Mouse (Mus musculus) neural tube, embryonic 13.5 days (tissue): ENCODE results near the gene Sesn1. TPM values are rescaled to one million over a fixed set of nuclear protein-coding genes. Genes with fewer than 3 reads are reported as not detected.
A peak's percentile ranks its signal among the peaks of the same experiment; 100 is the strongest.

ENCODE experiments used
- ATAC-seq: fragments of 200-750 bp; cut with Nextera tagmentation; 2 replicates; pipeline ENCODE4 v1.8.0; 2017; ENCODE audit warnings: low read depth, mild to moderate bottlenecking, moderate TSS enrichment, moderate library complexity
- H3K27ac ChIP-seq: fragments of 300-500 bp; sonication (generic); replicated peaks from 2 replicates; pipeline ENCODE4 v1.5.1; 2015; ENCODE audit warnings: moderate library complexity, mild to moderate bottlenecking, inconsistent platforms
- H3K27me3 ChIP-seq: fragments of 300-500 bp; sonication (generic); 2 replicates; pipeline ENCODE4 v1.6.1; 2015; ENCODE audit warnings: mild to moderate bottlenecking, inconsistent platforms
- H3K36me3 ChIP-seq: fragments of 300-500 bp; sonication (generic); 2 replicates; pipeline ENCODE4 v1.6.1; 2015; ENCODE audit warnings: mild to moderate bottlenecking, inconsistent platforms
- H3K4me1 ChIP-seq: fragments of 300-500 bp; sonication (generic); replicated peaks from 2 replicates; pipeline ENCODE4 v1.6.1; 2015; ENCODE audit warnings: inconsistent platforms
- H3K4me2 ChIP-seq: fragments of 300-500 bp; sonication (generic); 2 replicates; pipeline ENCODE4 v1.6.1; 2015; ENCODE audit warnings: inconsistent platforms, mild to moderate bottlenecking, moderate library complexity
- H3K4me3 ChIP-seq: fragments of 300-500 bp; sonication (generic); 2 replicates; pipeline ENCODE4 v1.5.1; 2015; ENCODE audit warnings: mild to moderate bottlenecking, inconsistent platforms
- H3K9ac ChIP-seq: fragments of 300-500 bp; sonication (generic); 2 replicates; pipeline ENCODE4 v1.6.1; 2015; ENCODE audit warnings: moderate library complexity, mild to moderate bottlenecking, inconsistent platforms
- H3K9me3 ChIP-seq: fragments of 300-500 bp; sonication (generic); 2 replicates; pipeline ENCODE4 v1.6.1; 2016; ENCODE audit warnings: inconsistent platforms
- WGBS: fragments of 180-500 bp; shearing (Covaris S2); methylation state at CpG from one replicate; pipeline ENCODE4 v1.1.7; 2015; 5-methylcytosine and 5-hydroxymethylcytosine counted together
- polyA plus RNA-seq: library from polyadenylated mRNA; unstranded; fragments of >200 nt; fragmentation: Nextera tagmentation; extraction: Ambion mirVana; gene quantifications from 2 replicates; pipeline ENCODE4 v1.2.1, GENCODE M21; 2015

The Sesn1 gene
- polyA plus RNA-seq, 1 experiment from 2014 or later: 41.2 TPM

- Histone ChIP-seq H3K4me1 (no peaks in the 10 kb centered on the region), H3K9ac (no peak overlapping the region), H3K4me2 (no peak overlapping the region), H3K36me3 (no peaks in the 10 kb centered on the region), H3K4me3 (no peak overlapping the region), H3K27ac (no peak overlapping the region), H3K9me3 (no peaks in the 10 kb centered on the region), H3K27me3 (no peaks in the 10 kb centered on the region)
- ATAC-seq: no peak
Measured at GRCm38 (mm10) chr10:41859820-41860219, 50.1 kb downstream of the Sesn1 start.

DNA sequence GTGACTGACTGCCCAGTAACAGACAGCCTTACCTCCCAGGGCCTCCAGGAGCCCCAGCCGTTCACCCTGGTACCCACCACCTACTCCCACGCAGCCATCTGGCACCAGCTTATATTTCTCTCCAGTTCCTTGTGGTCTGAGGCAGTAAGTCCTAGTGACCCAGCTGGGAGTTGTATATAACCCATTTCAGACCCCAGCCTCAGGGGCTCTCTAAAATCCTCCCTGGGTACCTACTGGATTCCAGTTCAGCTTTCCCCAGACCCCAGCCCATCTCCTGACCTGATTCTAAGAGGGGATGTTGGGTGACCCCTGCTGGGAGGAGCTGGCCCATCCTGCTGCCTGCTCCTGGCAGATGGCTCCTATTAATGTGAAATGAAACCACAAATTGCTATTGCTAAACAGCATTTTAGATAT, 50.5 kb downstream of the Sesn1 start:
- Histone ChIP-seq H3K4me2 (no peak overlapping the region), H3K27me3 (no peaks in the 10 kb centered on the region), H3K9ac (no peak overlapping the region), H3K36me3 (no peaks in the 10 kb centered on the region), H3K9me3 (no peaks in the 10 kb centered on the region), H3K4me3 (no peak overlapping the region), H3K4me1 (no peaks in the 10 kb centered on the region), H3K27ac (no peak overlapping the region)
- WGBS: 64% methylated on average over 2 of the region's 2 CpGs
- ATAC-seq: no peak

GRCm38 (mm10) chr10:41863053-41863452, 53.3 kb downstream of the Sesn1 start:
- Histone ChIP-seq H3K27me3 (no peaks in the 10 kb centered on the region), H3K9me3 (no peaks in the 10 kb centered on the region), H3K36me3 (no peaks in the 10 kb centered on the region), H3K27ac (no peak overlapping the region), H3K4me2 (no peak overlapping the region), H3K4me3 (no peak overlapping the region), H3K9ac (no peak overlapping the region), H3K4me1 (peaks cover 14% of the 10 kb centered on the region; the same call in 1 of the 2 replicates)
- ATAC-seq: no peak
- WGBS: 67% methylated on average over 2 of the region's 2 CpGs

DNA sequence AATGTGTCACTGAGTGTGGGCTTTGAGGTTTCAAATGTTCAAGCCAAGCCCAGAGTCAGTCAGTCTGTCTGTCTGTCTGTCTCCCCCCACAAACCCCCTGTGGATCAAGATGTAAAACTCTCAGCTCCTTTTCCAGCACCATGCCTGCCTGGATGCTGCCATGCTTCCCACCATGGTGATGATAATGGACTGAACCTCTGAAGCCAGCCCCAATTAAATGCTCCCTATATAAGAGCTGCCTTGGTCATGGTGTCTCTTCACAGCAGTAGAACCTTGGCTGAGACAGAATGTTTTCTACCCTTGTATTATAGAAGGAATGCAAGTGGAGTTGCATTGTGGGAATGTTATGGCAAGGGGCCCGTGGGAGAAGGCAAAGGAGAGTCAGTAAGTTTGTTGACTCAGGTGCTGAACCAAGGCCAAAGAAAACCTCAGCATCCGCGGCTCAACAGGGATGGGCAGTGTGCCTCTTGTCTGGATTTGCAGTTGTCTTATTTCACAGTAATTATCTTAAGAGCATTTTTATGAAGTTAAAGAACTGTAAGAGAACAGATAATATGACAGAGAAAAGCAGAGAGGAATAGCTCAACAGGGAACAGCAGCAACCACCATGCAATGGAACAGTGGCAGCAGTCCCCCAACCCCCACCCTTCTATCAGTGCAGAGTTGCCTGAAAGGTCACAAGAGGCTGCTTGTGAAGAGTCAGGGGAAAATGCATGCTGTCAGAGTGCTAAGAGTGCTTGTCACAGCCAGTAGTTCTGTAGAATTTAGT, 56.5 kb downstream of the Sesn1 start:
- no peak overlapping the region for H3K9ac ChIP-seq
- H3K27ac ChIP-seq: peak overlapping the region; percentile 39; the same call in 1 of the 2 replicates
- ATAC-seq: no peak
- WGBS: 74% methylated on average over 3 of the region's 3 CpGs
- H3K9me3 ChIP-seq: no peaks in the 10 kb centered on the region
- no peak overlapping the region for H3K4me2 ChIP-seq
- no peak overlapping the region for H3K4me3 ChIP-seq
- H3K27me3 ChIP-seq: no peaks in the 10 kb centered on the region
- H3K36me3 ChIP-seq: no peaks in the 10 kb centered on the region
- H3K4me1 ChIP-seq: peaks cover 17% of the 10 kb centered on the region; the same call in 1 of the 2 replicates

- Histone ChIP-seq H3K36me3 (no peaks in the 10 kb centered on the region), H3K27ac (peak overlapping the region; percentile 39; the same call in 1 of the 2 replicates), H3K27me3 (no peaks in the 10 kb centered on the region), H3K9me3 (no peaks in the 10 kb centered on the region), H3K4me2 (no peak overlapping the region), H3K4me1 (peaks cover 17% of the 10 kb centered on the region; the same call in 1 of the 2 replicates), H3K4me3 (no peak overlapping the region), H3K9ac (no peak overlapping the region)
- no peak for ATAC-seq
Measured at GRCm38 (mm10) chr10:41866838-41867154, 57.1 kb downstream of the Sesn1 start.

GRCm38 (mm10) chr10:41867956-41868355, 58.2 kb downstream of the Sesn1 start:
- no peak overlapping the region for H3K4me2 ChIP-seq
- 0 out of 2 replicates have a peak overlapping the region, but pooled peaks have one; percentile 1 for H3K27ac ChIP-seq
- H3K9me3 ChIP-seq: no peaks in the 10 kb centered on the region
- WGBS: 69% methylated on average over 5 of the region's 5 CpGs
- ATAC-seq: no peak
- H3K27me3 ChIP-seq: no peaks in the 10 kb centered on the region
- H3K4me3 ChIP-seq: no peak overlapping the region
- no peaks in the 10 kb centered on the region for H3K36me3 ChIP-seq
- H3K4me1 ChIP-seq: peaks cover 17% of the 10 kb centered on the region; the same call in 1 of the 2 replicates
- no peak overlapping the region for H3K9ac ChIP-seq

GRCm38 (mm10) chr10:41870101-41870500, 60.4 kb downstream of the Sesn1 start:
- no peaks in the 10 kb centered on the region for H3K27me3 ChIP-seq
- no peaks in the 10 kb centered on the region for H3K9me3 ChIP-seq
- no peak overlapping the region for H3K9ac ChIP-seq
- no peak overlapping the region for H3K4me3 ChIP-seq
- ATAC-seq: no peak
- no peak overlapping the region for H3K4me2 ChIP-seq
- H3K36me3 ChIP-seq: no peaks in the 10 kb centered on the region
- peaks cover 17% of the 10 kb centered on the region; the same call in 1 of the 2 replicates for H3K4me1 ChIP-seq
- no peak overlapping the region for H3K27ac ChIP-seq
- 67% methylated on average over 2 of the region's 2 CpGs for WGBS

- Histone ChIP-seq H3K9me3 (no peaks in the 10 kb centered on the region), H3K4me1 (peaks cover 14% of the 10 kb centered on the region; the same call in 1 of the 2 replicates), H3K27me3 (no peaks in the 10 kb centered on the region), H3K27ac (no peak overlapping the region), H3K4me2 (no peak overlapping the region), H3K36me3 (no peaks in the 10 kb centered on the region), H3K4me3 (no peak overlapping the region), H3K9ac (no peak overlapping the region)
- ATAC-seq: no peak
- 70% methylated on average over 2 of the region's 2 CpGs for WGBS
Measured at GRCm38 (mm10) chr10:41871564-41871963, 61.8 kb downstream of the Sesn1 start.

DNA sequence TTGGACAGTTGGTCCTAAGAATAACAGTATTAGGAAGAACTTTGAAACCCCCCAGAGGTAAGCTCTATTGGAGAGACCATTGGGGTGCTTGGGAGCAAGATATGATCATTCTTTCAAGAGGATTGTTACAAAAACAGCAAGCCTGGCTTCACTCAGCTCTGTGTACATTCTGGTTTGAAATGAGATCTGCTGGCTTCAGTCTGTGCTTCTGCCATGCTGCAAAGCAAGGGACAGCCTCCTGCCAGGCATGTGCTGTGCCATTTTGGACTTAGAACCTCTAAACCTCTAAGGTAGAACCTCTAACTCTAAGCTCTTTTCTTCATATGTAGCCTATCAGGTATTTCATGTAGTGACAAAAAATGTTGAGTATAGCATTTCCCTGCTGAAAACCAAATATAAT, 65.9 kb downstream of the Sesn1 start:
- Histone ChIP-seq H3K9ac (no peak overlapping the region), H3K36me3 (no peaks in the 10 kb centered on the region), H3K4me1 (peaks cover 7% of the 10 kb centered on the region), H3K9me3 (no peaks in the 10 kb centered on the region), H3K4me2 (no peak overlapping the region), H3K4me3 (no peak overlapping the region), H3K27ac (no peak overlapping the region), H3K27me3 (no peaks in the 10 kb centered on the region)
- ATAC-seq: no peak

DNA sequence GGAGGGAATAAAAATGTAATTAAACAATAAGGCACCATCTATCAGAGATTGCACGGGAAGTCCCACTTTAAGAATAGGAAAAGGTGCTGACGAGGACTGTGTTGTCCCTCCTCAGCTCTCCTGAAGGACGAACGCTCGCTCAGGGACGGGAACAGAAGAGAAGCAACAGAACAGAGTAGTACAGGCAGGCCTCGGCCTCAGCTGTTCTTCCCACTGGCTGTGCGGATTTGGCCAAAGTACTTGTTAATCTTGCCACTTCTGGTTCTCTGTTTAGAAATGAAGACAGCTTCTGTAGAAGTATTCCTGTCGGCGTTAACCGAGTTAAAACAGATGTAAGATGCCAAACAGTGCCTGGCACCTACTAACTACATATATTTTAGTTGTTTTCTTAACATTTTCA, 68.6 kb downstream of the Sesn1 start:
- no peak overlapping the region for H3K9ac ChIP-seq
- peaks cover 16% of the 10 kb centered on the region for H3K4me1 ChIP-seq
- no peak overlapping the region for H3K4me2 ChIP-seq
- 89% methylated on average over 11 of the region's 11 CpGs for WGBS
- no peak overlapping the region for H3K4me3 ChIP-seq
- H3K27me3 ChIP-seq: no peaks in the 10 kb centered on the region
- H3K27ac ChIP-seq: no peak overlapping the region
- no peaks in the 10 kb centered on the region for H3K9me3 ChIP-seq
- ATAC-seq: no peak
- H3K36me3 ChIP-seq: no peaks in the 10 kb centered on the region

GRCm38 (mm10) chr10:41879675-41880074, 69.9 kb downstream of the Sesn1 start:
- H3K4me2 ChIP-seq: no peak overlapping the region
- no peak for ATAC-seq
- H3K36me3 ChIP-seq: no peaks in the 10 kb centered on the region
- H3K27ac ChIP-seq: no peak overlapping the region
- 84% methylated on average over 1 of the region's 1 CpGs for WGBS
- H3K4me1 ChIP-seq: peaks cover 16% of the 10 kb centered on the region
- H3K27me3 ChIP-seq: no peaks in the 10 kb centered on the region
- H3K9me3 ChIP-seq: no peaks in the 10 kb centered on the region
- H3K4me3 ChIP-seq: no peak overlapping the region
- no peak overlapping the region for H3K9ac ChIP-seq

DNA sequence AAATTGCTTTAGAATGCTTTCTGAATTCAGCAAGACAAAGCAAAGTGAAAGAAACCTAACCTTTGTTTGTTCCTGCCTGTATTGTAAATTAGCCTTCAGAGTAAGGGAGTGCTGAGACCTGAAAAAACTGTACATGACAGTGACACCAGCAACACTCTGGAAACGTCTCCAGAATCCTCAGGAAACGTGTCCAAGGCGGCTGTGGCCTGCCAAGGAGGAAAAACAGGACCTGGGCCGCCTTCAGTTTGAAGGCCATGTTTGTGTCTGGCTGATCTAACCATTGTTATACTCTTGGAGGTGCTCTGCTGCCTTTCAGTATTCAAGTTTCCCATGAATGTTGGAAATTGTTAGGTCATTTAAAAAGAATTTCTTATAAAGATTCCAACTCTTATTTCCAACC, 70.5 kb downstream of the Sesn1 start:
- Histone ChIP-seq H3K27ac (no peak overlapping the region), H3K27me3 (no peaks in the 10 kb centered on the region), H3K36me3 (no peaks in the 10 kb centered on the region), H3K4me2 (no peak overlapping the region), H3K4me3 (no peak overlapping the region), H3K9me3 (no peaks in the 10 kb centered on the region), H3K4me1 (peaks cover 16% of the 10 kb centered on the region), H3K9ac (no peak overlapping the region)
- 57% methylated on average over 4 of the region's 4 CpGs for WGBS
- no peak for ATAC-seq

DNA sequence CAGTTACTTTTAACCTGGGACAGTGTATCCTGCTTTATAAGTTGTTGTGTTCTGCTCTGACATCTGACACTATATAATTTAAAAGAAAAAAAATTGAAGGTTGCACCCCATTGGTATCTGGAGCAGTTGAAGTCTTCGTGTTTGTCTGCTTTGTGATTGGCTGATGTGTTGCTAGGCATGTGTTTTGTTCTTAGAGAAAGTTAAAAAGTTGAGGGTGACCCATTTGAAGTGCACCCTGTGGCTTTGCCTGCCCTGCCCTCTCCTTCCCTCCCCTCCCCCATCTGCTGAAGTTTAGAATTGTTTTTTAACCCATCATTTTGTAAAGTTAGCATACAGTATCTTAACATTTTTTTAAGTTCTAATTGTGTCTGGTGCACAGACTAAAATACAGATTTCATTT, 71.0 kb downstream of the Sesn1 start:
- ATAC-seq: no peak
- no peaks in the 10 kb centered on the region for H3K27me3 ChIP-seq

More for the DNA sequence above, 71.0 kb downstream of the Sesn1 start:
- H3K9ac ChIP-seq: no peak overlapping the region
- no peak overlapping the region for H3K4me3 ChIP-seq
- H3K4me2 ChIP-seq: no peak overlapping the region
- no peak overlapping the region for H3K27ac ChIP-seq
- H3K36me3 ChIP-seq: no peaks in the 10 kb centered on the region
- peaks cover 16% of the 10 kb centered on the region for H3K4me1 ChIP-seq
- 17% methylated on average over 1 of the region's 1 CpGs for WGBS
- no peaks in the 10 kb centered on the region for H3K9me3 ChIP-seq
